Mouse (Mus musculus): ENCODE measurements around the gene Itpr1. TPM values are rescaled to one million over a fixed set of nuclear protein-coding genes. Genes with fewer than 3 reads are reported as not detected.
A peak's percentile ranks its signal among the peaks of the same experiment; 100 is the strongest.

The Itpr1 gene
- polyA plus RNA-seq, 1 experiment from 2014 or later = 4.0 TPM

- H3K27ac ChIP-seq (replicated peaks) = no peak overlapping the region
- H3K9me3 ChIP-seq (ENCODE audit: control insufficient read depth, low read length) = no peaks in the 10 kb centered on the region
- ATAC-seq (ENCODE audit: low FRiP score, low TSS enrichment) = no peak
- no peaks in the 10 kb centered on the region for H3K36me3 ChIP-seq (ENCODE audit: control insufficient read depth, insufficient read depth, low read length)
- no peak overlapping the region for H3K9ac ChIP-seq (ENCODE audit: low read length)
- no peaks in the 10 kb centered on the region for H3K27me3 ChIP-seq (ENCODE audit: control insufficient read depth, insufficient read depth, low read length)
- TF ChIP-seq CTCF (IDR thresholded peaks at IDR 0.05; ENCODE audit: low read depth) (no peak), EP300 (optimal IDR thresholded peaks at IDR 0.05) (no peak)
- H3K4me1 ChIP-seq (replicated peaks; ENCODE audit: control insufficient read depth, insufficient read depth) = no peaks in the 10 kb centered on the region
- DNase-seq (ENCODE audit: low spot score) = no peak
- WGBS = 74% methylated on average over 5 of the region's 5 CpGs
- no peak overlapping the region for H3K4me3 ChIP-seq (ENCODE audit: low read depth, low read length)
- H3K4me2 ChIP-seq (replicated peaks; ENCODE audit: low read depth) = no peak overlapping the region
Observed at GRCm38 (mm10) chr6:108482464-108482863, 269.6 kb downstream of the Itpr1 start.

GRCm38 (mm10) chr6:108486212-108486992 is 273.5 kb downstream of the Itpr1 start:
- ATAC-seq (ENCODE audit: low FRiP score, low TSS enrichment) = peak; percentile 64
- Histone ChIP-seq H3K4me2 (replicated peaks; ENCODE audit: low read depth) (no peak overlapping the region), H3K4me1 (replicated peaks; ENCODE audit: control insufficient read depth, insufficient read depth) (no peaks in the 10 kb centered on the region), H3K4me3 (ENCODE audit: low read depth, low read length) (no peak overlapping the region), H3K27ac (replicated peaks) (no peak overlapping the region), H3K9me3 (ENCODE audit: control insufficient read depth, low read length) (no peaks in the 10 kb centered on the region), H3K36me3 (ENCODE audit: control insufficient read depth, insufficient read depth, low read length) (no peaks in the 10 kb centered on the region), H3K9ac (ENCODE audit: low read length) (no peak overlapping the region), H3K27me3 (ENCODE audit: control insufficient read depth, insufficient read depth, low read length) (no peaks in the 10 kb centered on the region)
- 67% methylated on average over 7 of the region's 7 CpGs for WGBS
- no peak for TF ChIP-seq CTCF (IDR thresholded peaks at IDR 0.05; ENCODE audit: low read depth)
- no peak for TF ChIP-seq EP300 (optimal IDR thresholded peaks at IDR 0.05)
- no peak for DNase-seq (ENCODE audit: low spot score)

GRCm38 (mm10) chr6:108487300-108487835 is 274.5 kb downstream of the Itpr1 start:
- Histone ChIP-seq H3K9me3 (ENCODE audit: control insufficient read depth, low read length) (no peaks in the 10 kb centered on the region), H3K27ac (replicated peaks) (no peak overlapping the region), H3K9ac (ENCODE audit: low read length) (no peak overlapping the region), H3K27me3 (ENCODE audit: control insufficient read depth, insufficient read depth, low read length) (no peaks in the 10 kb centered on the region), H3K4me2 (replicated peaks; ENCODE audit: low read depth) (no peak overlapping the region), H3K4me3 (ENCODE audit: low read depth, low read length) (no peak overlapping the region), H3K36me3 (ENCODE audit: control insufficient read depth, insufficient read depth, low read length) (no peaks in the 10 kb centered on the region), H3K4me1 (replicated peaks; ENCODE audit: control insufficient read depth, insufficient read depth) (no peaks in the 10 kb centered on the region)
- TF ChIP-seq CTCF (IDR thresholded peaks at IDR 0.05; ENCODE audit: low read depth) (no peak), EP300 (optimal IDR thresholded peaks at IDR 0.05) (no peak)
- 25% methylated on average over 10 of the region's 10 CpGs for WGBS
- peak; percentile 66 for DNase-seq (ENCODE audit: low spot score)
- peak; percentile 69 for ATAC-seq (ENCODE audit: low FRiP score, low TSS enrichment)

GRCm38 (mm10) chr6:108488250-108488649 is 275.4 kb downstream of the Itpr1 start:
- DNase-seq (ENCODE audit: low spot score) (peak; percentile 39), ATAC-seq (ENCODE audit: low FRiP score, low TSS enrichment) (no peak; the same call in 1 of the 2 replicates)
- Histone ChIP-seq H3K4me3 (ENCODE audit: low read depth, low read length) (no peak overlapping the region), H3K27me3 (ENCODE audit: control insufficient read depth, insufficient read depth, low read length) (no peaks in the 10 kb centered on the region), H3K9ac (ENCODE audit: low read length) (no peak overlapping the region), H3K9me3 (ENCODE audit: control insufficient read depth, low read length) (no peaks in the 10 kb centered on the region), H3K27ac (replicated peaks) (no peak overlapping the region), H3K36me3 (ENCODE audit: control insufficient read depth, insufficient read depth, low read length) (no peaks in the 10 kb centered on the region), H3K4me2 (replicated peaks; ENCODE audit: low read depth) (no peak overlapping the region), H3K4me1 (replicated peaks; ENCODE audit: control insufficient read depth, insufficient read depth) (no peaks in the 10 kb centered on the region)
- TF ChIP-seq CTCF (IDR thresholded peaks at IDR 0.05; ENCODE audit: low read depth) (peak; percentile 57), EP300 (optimal IDR thresholded peaks at IDR 0.05) (no peak)
- WGBS = 82% methylated on average over 5 of the region's 5 CpGs

GRCm38 (mm10) chr6:108491969-108492368 is 279.1 kb downstream of the Itpr1 start:
- WGBS = 74% methylated on average over 1 of the region's 1 CpGs
- H3K9ac ChIP-seq (ENCODE audit: low read length) = no peak overlapping the region

GRCm38 (mm10) chr6:108493753-108494152 is 280.9 kb downstream of the Itpr1 start:
- ATAC-seq (ENCODE audit: low FRiP score, low TSS enrichment) (no peak), DNase-seq (ENCODE audit: low spot score) (no peak)
- WGBS = 90% methylated on average over 16 of the region's 16 CpGs
- TF ChIP-seq CTCF (IDR thresholded peaks at IDR 0.05; ENCODE audit: low read depth) (no peak), EP300 (optimal IDR thresholded peaks at IDR 0.05) (no peak)
- no peak overlapping the region; the same call in 1 of the 2 replicates for H3K27ac ChIP-seq (replicated peaks)
- H3K36me3 ChIP-seq (ENCODE audit: control insufficient read depth, insufficient read depth, low read length) = no peaks in the 10 kb centered on the region
- H3K9me3 ChIP-seq (ENCODE audit: control insufficient read depth, low read length) = no peaks in the 10 kb centered on the region
- no peaks in the 10 kb centered on the region for H3K4me1 ChIP-seq (replicated peaks; ENCODE audit: control insufficient read depth, insufficient read depth)
- no peak overlapping the region for H3K9ac ChIP-seq (ENCODE audit: low read length)
- no peak overlapping the region for H3K4me3 ChIP-seq (ENCODE audit: low read depth, low read length)
- no peak overlapping the region for H3K4me2 ChIP-seq (replicated peaks; ENCODE audit: low read depth)
- H3K27me3 ChIP-seq (ENCODE audit: control insufficient read depth, insufficient read depth, low read length) = no peaks in the 10 kb centered on the region

More at GRCm38 (mm10) chr6:108491969-108492368, 279.1 kb downstream of the Itpr1 start:
- H3K4me2 ChIP-seq (replicated peaks; ENCODE audit: low read depth) = no peak overlapping the region
- no peak overlapping the region for H3K4me3 ChIP-seq (ENCODE audit: low read depth, low read length)
- H3K27ac ChIP-seq (replicated peaks) = 0 out of 2 replicates have a peak overlapping the region, but pooled peaks have one; percentile 24
- no peaks in the 10 kb centered on the region for H3K36me3 ChIP-seq (ENCODE audit: control insufficient read depth, insufficient read depth, low read length)
- no peaks in the 10 kb centered on the region for H3K27me3 ChIP-seq (ENCODE audit: control insufficient read depth, insufficient read depth, low read length)
- ATAC-seq (ENCODE audit: low FRiP score, low TSS enrichment) = no peak
- no peaks in the 10 kb centered on the region for H3K9me3 ChIP-seq (ENCODE audit: control insufficient read depth, low read length)
- no peak for TF ChIP-seq EP300 (optimal IDR thresholded peaks at IDR 0.05)
- no peak for TF ChIP-seq CTCF (IDR thresholded peaks at IDR 0.05; ENCODE audit: low read depth)
- H3K4me1 ChIP-seq (replicated peaks; ENCODE audit: control insufficient read depth, insufficient read depth) = no peaks in the 10 kb centered on the region
- DNase-seq (ENCODE audit: low spot score) = no peak
